Mouse (Mus musculus) WW6 (cell line): Measurements from ENCODE around the gene H2-Aa.

Source experiments
- DNase-seq: peaks from one replicate; pipeline ENCODE4 v3.0.0-alpha.2; 2013; ENCODE audit warnings: low read depth, low spot score

The H2-Aa gene

DNA sequence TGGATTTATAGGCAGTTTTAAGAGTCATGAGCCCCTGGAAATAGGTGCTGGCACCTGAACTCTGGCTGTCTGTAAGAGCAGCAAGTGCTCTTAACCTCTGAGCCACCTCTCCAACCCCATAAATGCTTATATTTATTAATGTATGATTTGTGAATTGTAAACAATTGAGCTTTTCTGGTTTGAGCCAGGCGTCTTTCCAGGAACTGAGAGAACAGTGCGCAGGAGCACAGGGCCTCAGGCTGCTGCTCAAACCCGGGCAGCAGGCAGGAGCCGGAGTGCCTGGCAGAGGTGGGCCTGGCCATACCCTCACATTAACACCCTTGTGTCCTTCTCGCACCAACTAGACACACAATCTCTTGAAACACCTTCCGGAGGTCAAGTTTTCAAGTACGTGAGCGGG, 12.4 kb upstream of the H2-Aa start:
- no peak for DNase-seq

DNA sequence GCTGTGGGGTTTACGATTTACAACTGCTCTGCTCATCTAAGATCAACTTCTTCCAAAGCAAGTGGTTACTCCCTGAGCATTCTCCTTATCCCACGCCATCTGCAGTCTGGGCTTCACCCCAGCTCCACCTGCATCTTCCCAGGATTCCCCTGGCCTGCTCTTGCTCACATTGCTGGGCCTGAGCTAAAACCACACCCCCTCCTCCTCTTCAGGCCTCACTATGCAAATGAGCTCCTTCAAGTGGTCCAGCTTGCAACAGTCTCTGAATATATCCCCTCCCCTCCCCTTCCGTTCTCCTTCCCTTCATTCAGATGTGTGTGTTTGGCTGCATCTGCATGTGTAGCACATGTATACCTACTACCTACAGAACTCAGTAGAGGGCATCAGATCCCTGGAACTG, 11.7 kb upstream of the H2-Aa start:
- DNase-seq, result no peak

DNA sequence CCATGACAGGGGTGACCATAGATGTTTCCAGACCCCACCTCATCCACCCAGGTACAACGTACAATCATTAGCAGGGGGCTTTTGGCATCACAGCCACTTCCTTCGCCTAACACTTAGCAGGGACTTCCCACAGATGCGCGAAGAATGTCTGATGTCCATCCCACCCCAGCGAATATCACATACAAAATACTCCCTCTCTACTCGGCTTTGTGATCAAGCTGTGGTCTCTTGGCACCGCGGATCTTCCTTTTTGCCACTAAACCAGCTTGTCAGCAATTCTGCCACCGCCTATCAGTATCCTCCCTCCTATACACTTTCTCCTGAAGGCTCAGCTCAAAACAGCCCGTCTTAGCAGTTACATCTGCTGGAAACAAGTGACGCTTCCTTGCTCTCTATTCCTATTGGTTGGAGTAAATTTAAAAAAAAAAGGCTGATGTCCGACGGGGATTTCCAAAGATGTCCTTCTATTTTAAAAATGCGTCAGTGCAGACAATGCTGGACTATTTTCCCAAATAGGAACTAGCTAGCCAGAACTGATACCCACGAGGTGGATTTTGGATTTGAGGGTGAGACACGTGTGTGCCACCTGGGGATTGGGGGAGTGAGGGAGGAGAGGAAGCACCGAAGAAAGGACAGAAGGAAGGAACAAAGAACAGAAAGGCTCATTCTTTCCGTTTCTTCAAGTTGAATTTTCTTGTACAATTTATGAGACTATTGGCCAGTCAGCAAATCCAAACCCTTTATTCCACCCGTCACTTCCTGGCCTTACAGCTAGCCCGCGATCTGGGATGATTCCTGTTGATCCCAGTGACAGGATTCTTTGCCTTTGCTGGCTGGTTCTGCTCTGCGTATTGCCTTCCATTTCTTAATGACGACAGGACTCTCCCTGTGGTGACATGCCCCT, 8.5 kb upstream of the H2-Aa start:
- DNase-seq, result no peak

DNA sequence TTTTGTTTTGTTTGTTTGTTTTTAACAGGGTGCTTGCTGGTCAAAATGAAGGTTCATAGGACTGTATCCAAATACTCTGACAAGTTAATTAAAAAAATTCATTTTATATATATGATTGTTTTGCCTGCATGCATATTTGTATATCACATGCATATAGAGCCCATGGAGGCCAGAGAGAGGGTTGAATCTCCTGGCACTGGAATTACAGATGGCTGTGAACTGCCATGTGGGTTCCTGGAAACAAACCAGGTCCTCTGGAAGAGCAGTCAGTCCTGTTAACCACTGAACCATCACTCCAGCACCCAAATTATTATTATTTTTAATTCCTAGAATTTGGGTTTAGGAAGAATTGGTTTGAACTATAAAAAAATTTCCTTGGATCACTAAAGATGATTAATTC, 7.7 kb upstream of the H2-Aa start:
- no peak for DNase-seq

DNA sequence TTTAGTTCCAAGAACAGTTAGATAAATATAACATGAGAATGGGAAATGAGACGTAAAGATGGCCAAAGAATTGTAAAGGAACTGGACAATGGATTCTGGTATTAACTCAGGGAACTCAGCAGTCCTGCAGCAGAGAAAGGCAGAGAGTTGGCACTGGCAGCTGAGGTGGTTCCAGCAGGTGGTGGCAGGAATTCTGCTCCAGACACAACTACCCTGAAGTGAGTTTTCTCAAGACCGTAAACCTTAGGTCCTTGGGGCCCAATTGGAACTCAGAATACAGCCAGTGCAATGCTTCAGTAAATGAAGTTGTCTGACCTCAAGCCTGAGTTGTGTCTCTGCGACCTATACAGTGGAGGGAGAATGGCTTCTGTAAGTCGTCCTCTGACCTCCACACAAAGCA, 6.6 kb upstream of the H2-Aa start:
- DNase-seq, result no peak

DNA sequence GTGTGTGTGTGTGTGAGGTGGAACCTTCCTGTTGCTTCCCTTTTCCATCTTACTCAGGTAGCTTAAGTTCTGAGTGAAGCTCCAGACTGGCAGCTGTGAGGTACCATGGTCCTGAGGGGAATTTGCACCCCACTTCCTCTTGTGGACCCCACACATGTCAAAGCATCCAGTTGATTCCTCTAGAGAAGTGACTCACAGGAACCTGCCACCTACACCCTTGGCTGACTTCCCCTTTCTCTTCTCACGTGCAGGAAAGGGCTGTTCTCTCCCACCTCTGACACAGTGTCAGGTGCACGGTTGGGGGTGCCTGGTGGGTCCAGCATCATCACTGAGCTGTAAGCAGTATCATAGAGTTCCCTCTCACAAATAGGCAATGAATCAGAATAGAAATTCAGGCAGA, 5.9 kb upstream of the H2-Aa start:
- DNase-seq, result no peak

DNA sequence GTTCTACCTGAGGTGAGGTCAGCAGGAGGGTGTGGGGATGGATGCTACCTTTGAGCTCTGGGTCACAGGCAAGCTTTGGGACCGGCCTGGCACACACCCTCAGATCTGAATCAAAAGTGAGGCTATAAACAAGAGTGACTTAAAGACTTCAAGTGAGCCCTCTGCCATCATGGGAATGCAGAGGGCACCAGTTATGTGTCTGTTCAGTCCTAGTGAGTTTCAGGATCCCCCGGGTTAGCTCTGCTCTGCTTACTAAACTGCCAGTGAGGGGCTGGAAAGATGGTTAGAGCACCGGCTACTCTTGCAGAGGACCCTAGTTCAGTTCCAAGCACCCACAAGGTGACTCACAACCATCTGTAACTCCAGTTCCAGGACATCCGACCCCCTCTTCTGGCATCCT, 4.9 kb upstream of the H2-Aa start:
- no peak for DNase-seq

DNA sequence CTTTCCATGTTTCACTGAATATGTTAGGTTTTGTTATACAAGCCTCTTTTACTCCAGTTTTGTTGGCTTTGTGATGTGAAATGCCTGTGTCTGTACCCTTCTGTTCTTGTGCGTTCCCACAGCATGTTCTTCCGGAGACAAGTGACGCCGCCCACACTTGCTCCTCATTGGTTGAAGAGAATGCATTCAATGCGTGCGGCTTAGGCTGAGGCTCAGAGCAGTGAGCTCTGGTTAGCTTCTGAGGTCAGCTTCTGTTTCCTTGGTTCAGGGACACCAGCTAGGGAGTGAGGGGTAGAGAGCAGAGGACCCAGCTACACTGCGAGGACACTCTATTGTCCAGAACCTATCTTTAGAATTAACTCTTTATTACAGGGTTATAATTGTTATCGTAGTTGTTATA, 4.0 kb upstream of the H2-Aa start:
- DNase-seq, result no peak

DNA sequence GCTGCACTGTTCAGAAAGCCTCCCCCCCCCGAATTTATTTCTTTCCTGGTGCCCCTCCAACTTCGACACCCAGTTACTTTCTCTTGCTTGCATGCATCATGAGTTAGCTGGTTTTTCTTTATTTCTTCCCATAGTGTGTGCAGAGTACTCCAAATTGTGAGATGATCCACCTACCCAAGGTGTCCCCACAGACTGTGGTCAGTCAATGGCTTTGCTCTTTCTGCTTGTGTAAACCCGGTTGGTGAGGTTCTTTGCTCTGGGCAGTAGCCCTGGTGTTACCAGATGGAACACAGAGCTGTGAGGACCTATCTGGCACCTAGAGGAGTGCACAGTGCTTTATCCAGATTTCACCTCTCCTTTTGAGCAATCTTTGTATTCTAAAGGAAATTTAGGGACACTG, 508 bp upstream of the H2-Aa start:
- DNase-seq, result no peak

DNA sequence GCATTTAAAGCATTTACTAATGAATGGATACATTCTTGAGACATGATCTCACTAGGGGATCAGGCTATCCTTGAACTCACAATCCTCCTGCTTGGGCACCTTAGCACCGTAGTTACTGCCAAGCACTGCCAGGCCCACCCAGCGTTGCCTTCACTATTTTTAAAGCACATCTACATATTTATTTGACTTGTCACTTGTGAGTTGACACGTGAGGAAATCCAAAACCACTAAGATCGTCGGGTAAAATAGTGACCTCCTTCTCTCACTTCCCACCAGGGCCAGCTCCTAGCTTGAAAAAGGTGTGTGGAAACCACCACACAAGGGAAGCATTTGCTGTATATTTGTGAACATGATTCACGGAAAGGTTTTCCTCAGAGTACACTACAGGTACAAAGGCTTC, 624 bp downstream of the H2-Aa start:
- no peak for DNase-seq

DNA sequence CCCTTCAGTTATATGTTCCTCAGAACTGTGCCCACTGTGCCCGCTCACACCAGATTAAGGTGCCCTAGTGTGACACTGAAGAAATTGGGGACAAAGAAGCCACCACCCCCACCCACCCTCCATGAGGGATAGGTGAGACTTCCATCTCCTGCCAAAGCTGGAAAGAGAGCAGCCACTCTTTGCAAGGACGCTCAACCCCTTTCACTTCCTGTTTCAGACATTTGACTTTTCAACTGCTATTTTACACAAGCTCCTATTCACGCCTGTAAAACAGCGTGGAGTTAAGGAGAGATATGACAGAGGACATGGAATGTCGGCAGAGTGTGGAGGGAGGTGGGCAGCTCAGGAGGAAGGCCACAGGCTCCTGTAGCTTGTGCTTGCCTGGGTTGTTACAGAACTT, 1.1 kb downstream of the H2-Aa start:
- no peak for DNase-seq

DNA sequence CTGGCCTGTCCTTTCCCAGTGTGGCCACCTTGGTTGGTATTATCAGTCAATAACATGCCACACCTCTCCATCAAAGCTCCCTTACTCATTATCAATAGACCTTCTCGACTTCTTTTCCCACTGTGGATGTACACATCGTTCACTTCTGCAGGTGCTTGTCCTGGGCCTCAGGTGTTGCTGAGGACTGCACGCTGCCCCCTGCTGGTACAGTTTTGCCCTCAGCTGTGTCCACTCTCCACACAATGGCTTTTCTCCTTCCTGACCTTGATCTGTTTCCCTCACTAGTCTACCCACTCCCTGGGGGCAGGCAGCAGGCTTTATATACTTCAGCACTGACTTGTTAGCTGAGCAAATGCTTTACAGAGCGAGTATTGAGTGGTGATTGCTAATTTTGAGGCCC, 1.8 kb downstream of the H2-Aa start:
- DNase-seq, result no peak

DNA sequence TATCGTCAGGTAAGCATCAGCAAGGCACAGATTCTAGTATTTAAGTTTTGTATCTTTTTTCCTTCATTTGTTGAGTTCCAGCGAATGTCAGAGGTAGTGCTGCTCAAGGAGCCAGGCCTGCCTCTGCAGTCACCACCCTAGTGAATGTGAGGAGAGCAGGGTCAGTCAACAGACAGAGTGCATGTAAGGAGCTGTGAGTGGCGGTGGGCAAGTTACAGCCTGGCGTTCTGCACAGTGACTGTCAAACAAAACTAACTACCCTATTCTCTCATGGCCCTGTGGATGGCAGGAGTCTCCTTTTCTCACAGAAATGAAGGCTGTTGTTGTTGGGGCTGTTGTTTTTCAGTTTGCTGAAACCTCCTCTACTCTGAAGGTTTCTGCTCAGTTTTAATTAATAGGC, 2.3 kb downstream of the H2-Aa start:
- no peak for DNase-seq

DNA sequence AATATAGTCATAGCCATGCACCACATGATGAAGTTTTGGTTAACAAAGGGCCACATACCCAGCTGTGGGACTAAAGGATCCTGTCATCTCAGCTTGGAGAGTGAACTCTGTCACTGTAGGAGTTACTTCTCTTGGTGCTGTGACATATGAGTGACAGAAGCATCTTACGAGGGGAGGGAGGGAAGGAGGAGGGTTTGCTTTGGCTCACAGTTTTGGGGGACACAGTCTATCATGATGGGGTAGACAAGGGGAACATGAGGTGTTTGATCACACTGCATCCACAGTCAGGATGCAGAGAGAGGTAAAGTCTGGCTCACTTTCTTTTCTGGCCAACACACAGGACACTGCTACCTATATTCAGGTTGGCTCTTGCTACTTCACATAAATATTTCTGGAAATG, 5.8 kb downstream of the H2-Aa start:
- no peak for DNase-seq

DNA sequence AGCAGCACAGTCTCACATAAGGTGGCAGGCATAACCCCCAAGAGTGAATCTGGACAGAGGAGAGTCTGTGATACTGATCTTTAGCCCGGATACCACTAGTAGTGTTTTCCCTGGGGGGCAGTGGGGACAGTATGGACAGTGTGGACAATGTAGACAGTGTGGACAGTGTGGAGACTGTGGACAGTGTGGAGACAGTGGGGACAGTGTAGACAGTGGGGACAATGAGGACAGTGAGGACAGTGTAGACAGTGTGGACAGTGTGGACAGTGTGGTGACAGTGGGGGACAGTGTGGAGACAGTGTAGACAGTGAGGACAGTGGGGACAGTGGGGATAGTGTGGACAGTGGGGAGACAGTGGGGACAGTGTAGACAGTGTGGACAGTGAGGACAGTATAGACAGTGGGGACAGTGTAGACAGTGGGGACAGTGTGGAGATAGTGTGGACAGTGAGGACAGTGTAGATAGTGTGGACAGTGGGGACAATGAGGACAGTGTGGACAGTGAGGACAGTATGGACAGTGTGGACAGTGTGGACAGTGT, 7.1 kb downstream of the H2-Aa start:
- DNase-seq, result no peak

DNA sequence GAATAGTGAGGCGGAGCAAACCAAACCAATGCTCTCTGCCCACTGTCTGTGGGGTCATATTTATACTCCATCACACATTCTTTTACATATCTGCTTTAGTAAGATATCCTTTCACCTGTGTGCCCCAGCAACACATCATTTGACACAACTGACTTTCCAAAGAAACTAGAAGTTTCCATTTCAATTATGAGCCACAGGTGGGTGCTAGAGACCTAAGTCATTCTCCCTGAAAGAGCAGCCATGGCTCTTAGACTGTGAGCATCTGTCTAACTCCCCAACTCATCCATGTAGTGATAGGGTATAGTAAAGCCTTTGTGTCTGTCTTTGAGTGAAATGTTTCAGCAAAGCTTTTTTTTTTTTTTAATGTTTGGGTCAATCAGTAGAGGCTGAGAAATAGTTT, 15.5 kb downstream of the H2-Aa start:
- no peak for DNase-seq

DNA sequence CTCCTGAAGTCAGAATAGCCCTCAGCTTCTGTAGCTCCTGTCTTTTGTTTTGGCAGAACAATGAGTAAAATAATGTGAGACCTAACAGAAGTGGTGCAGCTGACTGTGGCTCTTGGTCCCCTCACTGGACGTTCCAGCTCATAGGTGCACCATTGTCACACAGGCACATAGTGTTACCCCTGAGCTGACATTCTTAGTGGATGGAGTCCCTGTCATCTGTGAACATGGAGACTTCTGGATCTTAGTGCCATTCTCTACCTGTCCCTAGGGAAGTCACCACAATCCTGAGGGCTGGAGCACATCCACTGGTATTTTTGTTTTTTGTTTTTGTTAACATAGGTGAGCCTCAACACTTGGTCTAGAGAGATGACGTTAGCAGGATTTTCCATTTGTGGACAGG, 16.7 kb downstream of the H2-Aa start:
- DNase-seq, result no peak

DNA sequence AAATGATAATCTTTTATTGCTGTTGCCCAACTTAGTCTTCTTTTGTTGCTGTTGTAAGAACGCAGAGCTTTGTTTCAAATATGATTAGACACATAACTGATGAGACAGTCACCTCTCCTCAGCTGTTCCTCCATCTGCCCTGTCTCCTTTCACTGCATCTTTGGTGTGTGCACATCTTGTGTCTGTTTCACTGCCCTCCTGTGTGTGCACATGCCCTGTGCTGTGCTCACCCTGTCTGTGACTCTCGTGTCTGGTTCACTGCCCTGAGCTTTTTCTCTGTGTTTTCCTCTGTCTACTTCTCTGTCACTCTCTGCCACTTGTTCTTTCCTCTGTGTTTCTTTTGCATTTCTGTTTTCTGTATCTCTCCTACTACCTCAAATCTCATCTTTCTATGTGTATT, 17.4 kb downstream of the H2-Aa start:
- no peak for DNase-seq

DNA sequence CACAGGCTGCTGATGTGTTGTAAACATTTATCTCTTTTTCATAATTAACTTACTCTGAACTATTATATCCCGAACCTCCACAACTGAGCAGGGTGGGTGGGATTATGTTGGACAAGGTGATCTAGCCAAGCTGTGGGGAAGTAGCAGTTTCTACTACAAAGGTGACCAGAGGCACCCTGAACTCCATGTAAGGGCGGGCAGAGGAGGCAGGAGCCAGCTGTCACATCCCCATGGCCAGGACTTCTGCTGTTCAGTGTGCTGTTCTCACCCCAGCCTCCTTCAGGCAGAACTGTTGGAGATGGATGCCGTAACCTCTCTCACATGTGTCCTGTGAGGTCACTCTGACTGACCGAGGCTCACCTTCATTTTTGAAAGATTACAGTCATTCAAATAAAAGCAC, 17.8 kb downstream of the H2-Aa start:
- no peak for DNase-seq

DNA sequence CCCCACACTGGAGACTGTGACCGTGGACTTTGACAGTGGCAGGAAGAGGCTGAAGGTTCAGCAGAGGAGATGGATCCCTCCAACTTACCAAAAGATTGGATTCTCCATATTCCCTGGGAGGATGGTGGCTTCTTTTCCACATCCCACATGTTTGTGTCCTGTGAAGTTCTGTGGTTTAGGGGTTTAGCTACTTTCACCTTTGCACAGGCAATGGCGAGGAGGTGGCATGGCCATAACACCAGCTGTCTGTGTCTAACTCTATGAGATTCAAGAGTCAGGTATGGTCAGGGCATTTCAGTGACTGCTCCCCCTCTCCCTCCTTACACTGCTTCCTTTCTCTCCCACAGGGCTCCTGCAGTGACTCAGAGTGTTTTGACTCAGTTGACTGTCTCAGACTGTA, 18.9 kb downstream of the H2-Aa start:
- DNase-seq, result no peak

DNA sequence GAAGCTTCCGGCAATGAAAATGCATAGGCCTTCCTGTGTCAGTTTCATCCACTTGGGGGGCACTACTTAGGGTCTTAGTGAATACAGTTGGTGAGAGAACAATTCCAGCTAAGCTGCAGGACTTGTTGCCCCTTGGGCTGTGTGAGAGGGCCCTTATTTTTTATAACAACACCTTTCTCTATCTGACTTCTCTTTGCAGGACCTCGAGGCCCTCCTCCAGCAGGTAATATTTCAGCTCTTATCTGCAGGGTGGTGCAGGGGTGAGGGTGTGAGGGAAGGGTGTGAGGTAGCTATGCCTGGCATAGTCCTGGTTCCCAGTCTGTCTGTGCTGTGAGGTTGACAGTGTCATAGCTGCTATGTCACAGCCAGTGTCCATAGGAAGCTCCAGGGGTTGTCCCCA, 19.4 kb downstream of the H2-Aa start:
- no peak for DNase-seq

DNA sequence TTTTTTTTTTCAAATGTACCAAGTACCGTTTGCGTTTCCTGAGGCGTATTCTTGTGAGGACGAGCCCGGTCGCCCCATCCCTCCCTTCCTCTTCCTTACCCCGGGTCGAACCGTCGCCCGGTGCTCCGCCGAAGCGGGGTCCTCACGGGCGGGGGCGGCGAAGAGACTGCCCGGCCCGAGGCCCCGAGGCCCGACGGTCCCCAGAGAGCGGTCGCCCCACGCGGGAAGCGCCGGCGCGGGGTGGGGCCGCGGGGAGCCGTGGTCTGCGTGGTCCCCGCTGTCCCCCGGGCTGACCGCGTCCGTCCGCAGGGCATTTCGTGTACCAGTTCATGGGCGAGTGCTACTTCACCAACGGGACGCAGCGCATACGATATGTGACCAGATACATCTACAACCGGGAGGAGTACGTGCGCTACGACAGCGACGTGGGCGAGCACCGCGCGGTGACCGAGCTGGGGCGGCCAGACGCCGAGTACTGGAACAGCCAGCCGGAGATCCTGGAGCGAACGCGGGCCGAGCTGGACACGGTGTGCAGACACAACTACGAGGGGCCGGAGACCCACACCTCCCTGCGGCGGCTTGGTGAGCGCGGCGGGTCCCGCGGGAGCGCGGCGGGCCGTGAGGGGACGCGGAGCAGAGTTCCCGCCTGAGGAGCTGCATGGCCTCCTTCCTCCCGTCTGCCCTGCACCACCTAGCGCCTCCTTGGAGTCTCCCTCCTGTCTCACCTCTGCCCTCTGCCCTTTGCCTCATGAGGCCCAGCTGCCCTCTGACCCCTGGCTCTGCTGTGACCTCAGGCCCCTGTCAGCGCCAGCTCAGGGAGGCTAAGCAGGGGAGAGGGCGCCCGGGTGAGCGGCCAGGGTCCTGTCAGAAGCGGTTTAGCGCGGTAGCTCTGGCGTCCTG, 22.9 kb downstream of the H2-Aa start:
- no peak for DNase-seq
